Mouse (Mus musculus): ENCODE measurements around the gene Kbtbd12.

Gene Kbtbd12

DNA sequence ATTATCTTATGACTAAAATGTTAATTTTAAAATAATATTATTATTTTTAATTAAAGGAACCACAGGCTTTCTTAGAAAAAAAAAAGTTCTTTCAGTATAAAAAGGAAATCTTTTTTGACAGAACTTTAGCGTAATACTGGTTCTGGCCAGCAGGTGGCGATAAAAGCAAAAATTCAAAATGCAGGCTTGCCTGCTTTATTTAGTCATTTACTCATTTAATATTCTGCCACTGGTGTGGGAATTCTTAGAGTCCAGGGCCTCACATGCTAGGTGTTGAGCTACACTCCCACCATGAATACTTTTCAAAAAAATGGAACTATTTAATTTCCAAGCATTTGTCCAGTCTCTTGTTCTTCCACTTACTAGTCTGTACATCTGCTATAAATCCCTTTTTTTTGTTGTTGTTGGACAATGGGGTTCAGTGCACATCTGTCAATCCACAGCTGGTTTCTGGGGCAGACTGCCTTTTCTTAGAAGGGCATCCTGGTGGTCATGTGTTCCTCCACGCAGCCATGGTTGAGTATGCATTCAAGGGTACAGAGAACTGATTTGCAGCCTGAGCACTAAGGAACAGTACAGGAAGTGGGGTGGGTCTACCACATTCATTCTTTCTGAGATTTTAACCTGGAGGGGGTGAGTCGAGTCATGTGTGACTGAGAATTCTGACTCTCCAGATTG lies 88.5 kb downstream of the Kbtbd12 start:
- peak; percentile 52 for DNase-seq (ENCODE audit: low spot score)

DNA sequence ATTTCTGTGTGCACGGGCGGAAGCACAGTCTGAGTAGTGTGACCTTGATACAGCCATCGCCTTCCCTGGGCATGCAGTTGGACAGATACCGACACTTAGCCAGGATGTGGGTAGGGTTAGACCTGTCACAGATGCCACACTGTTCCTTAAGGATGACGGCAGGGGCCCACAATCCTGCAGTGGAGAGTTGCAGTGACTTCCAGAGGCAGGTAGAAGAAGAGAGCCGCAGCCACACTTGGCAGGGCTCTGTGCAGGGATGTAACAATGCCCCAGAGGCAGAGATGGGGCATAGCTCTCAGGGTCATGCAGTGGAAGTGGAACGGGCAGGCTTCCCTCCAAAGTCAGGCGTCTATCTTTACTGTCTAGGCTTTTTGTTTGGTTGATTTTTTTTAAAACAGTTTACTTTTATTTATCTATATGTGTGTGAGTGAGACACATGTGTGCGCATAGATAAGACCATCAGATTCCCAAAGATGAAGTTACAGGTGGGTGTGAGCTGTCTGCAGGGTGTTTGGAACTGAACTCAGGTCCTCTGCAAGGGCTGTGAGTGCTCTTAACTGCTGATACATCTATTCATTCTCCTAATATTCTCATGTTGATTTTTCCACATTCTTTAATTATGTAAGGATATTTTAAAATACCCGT lies 89.2 kb downstream of the Kbtbd12 start:
- no peak for DNase-seq (ENCODE audit: low spot score)

DNA sequence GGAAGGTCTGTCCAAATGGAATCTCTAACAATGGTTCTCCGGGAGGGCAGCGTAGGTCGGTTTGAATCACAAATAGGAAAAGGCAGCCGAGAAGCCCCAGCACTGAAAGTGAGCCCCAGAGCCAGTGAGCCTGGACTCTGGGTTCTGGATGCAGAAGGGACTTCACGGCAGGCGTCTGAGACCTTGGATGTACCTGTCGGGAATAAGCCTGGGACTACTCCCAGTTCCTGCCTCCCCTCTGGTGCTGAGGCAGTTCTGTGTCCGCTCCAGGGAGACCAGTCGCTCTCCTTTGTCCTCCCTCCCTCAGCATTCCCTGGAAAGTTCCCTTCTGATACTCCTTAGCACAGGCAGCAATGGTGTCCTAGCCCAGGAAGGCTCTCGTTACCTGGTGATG lies 92.4 kb downstream of the Kbtbd12 start:
- no peak for DNase-seq (ENCODE audit: low spot score)

DNA sequence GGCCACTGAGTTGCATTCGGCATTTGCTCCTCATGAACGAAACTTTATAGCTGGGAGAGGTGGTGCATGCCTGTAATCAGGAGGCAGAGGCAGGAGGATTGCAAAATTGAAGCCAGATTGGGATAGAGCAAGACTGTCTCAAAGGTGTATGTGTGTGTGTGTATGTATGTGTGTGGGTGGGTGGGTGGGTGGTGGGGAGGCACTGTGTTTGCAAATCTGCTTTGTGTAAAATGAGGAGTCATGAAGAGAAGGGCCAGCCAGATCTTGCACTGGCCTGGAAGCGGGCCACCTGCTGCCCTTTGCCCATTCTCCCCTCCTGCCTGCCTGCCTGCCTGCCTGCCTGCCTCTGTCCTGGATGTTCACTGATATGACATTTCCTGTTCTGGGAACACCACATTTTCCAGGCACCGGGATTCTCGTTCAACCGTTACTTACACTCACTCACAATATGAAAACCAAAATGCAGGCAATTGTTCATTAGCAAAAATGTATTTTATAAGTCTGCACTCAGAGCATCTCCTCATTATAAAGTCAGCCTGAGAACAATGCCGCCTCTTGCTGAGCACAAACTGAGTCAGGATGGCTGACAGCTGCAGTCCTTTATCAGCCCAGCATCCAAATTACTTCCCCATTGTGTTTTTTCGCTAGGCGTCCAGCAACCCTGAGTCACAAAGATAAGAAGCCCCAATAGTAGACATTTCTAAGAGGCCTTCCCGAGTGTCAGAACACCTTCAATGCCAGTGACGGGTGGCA lies 92.9 kb downstream of the Kbtbd12 start:
- no peak for DNase-seq (ENCODE audit: low spot score)

DNA sequence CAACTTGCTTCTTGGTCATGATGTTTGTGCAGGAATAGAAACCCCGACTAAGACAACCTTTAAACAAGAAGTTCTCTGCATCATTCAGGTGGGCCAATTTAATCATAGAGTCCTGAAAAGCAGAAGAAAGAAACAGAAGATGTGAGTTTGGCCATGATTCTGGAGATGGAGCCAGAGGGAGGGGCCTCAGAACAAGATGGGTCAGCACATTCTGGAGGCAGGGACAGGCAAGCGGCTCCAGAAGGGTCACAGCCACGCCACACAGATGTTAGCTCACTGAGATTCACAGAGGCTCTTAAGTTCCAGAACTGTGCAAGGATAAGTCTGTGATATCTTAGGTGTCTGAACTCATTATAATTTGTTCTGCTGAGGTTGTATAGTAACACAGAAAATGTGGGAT lies 93.5 kb downstream of the Kbtbd12 start:
- no peak for DNase-seq (ENCODE audit: low spot score)

DNA sequence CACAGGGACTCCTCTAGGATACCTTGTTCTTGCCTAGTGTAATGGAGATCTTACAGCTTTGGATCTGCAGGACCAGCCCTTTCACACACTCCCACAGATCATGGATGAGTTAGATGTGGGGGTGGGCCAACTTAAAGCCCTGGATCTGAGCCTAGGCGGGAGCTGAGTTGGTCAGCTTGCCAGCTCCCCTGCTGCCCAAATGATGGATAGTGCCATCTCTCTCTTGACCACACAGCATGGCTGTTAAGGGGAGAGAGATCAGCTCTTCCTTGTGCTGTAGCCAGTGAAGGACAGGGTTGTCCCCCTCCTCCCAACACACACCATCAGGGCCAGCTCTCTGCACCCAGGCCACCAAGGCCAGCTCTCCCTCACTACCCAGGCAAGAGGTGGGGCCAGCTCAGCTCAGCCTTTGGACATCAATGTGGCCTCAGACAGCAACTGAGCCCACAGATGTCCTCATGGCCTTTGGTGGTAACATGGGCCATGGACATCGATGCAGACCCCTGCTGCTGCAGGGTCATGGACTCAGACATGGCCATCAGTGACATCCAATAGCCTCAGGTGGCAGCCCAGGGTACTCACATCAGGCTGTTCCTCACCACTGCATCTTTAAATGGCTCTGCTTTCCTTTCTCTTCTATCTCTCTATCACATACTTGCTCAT lies 97.5 kb downstream of the Kbtbd12 start:
- no peak for DNase-seq (ENCODE audit: low spot score)

DNA sequence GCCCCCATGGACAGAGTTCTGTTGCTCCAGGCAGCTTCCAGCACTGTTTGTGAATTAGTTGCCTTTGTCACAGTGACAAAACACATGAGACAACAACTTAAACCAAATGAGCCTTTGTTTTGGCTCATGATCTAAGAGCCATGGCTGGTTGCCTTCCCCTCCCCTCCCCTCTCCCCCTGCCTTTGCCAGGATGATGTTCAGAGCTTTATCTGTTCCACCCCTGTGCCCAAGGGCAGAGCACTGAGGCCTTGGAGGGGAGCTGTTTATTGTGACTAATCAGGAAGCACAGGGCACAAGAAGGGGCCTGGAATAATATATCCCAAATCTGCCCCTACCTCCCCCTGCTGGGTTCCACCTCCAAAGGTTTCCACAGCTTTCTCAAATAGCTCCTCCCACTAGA lies 107.4 kb downstream of the Kbtbd12 start:
- no peak for DNase-seq (ENCODE audit: low spot score)

DNA sequence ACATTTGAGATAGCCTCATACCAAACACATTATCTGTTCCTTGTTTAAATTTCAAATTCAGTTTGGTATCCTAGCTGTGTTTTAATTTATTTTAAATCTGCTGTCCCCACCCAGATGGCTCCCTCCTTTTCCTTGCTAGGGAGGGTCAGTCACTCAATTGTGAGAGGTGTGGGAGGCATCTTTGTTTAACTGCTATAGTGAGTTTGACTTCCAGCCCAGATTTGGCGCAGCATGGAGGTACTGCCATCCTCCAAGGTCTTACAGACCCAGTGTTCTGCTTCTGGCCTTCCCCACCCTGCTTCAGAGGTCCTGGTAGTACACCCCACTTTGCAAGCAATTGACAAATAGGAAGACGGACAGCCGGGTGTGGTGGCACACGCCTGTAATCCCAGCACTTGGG lies 113.7 kb downstream of the Kbtbd12 start:
- no peak for DNase-seq (ENCODE audit: low spot score)

DNA sequence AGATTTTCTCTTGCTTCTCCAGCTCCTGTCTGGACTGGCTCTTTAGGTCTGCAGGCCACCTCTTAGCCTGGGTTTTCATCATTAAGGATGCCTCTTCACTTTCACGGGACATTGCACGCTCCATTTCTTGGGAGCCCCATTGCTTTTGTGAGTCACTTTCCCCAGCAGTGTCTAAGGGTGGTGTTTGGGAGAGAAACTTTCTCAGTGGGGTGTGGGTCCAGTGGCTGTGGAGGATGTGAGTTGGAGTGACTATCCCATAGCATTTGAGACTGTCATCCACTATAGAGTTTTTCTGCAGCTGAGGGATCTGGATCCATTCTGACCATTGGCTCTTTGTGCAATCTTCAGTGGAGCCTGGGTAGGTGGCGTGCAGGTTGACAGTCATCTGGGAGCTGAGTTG lies 114.3 kb downstream of the Kbtbd12 start:
- DNase-seq (ENCODE audit: low spot score) = no peak

DNA sequence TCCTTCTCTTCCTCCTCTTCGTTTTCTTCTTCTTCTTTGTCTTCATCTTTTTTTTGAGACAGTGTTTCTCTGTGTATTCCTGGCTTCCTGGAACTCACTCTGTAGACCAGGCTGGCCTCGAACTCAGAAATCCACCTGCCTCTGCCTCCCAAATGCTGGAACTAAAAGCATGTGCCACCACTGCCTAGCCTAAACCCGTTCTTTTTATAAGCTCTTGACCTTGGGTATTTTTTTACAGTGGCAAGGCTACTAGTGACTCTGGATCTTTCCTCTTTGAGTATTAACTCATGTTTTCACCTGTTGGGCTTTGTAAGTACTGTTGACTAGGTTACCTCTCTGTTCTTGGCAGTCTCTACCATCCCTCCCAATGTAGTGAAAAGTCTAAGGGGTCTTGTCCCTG lies 114.7 kb downstream of the Kbtbd12 start:
- DNase-seq (ENCODE audit: low spot score) = no peak

DNA sequence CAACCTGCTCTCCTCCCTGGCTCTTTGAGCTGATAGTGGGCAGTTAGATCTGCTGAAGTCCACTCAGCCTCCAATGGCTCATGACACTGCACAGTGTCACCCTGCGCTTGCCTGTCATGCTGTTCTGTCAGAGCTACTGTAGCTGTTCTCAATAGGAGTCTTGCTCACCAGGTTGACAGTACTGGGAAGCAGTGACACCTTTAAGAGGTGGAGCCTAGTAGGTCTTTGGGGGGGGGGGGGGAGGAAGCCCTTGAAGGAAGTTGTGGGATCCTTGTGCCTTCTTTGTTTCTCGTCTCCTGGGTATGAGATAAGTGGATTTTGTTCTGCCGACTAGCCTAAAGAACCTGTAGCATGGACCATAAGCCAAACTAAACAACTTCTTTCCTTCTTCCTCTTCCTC lies 115.1 kb downstream of the Kbtbd12 start:
- DNase-seq (ENCODE audit: low spot score) = no peak

DNA sequence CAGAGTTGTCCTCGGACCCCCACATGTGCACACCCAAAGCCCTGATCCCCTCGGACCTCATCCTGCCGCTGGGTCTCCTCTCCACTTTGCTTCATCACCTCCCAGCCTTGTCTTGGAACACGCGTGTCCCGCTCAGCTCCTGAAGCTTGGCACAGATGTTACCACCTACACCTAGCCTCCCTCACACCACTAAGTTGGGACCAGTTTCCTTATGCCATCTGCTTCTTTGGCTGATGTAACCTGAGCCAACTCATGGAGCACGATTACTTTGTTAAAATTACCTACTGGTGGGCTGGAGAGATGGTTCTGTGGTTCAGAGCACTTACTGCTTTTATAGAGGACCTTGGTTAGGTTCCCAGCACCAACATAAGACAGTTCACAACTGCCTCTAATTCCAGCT lies 115.9 kb downstream of the Kbtbd12 start:
- DNase-seq (ENCODE audit: low spot score) = no peak

DNA sequence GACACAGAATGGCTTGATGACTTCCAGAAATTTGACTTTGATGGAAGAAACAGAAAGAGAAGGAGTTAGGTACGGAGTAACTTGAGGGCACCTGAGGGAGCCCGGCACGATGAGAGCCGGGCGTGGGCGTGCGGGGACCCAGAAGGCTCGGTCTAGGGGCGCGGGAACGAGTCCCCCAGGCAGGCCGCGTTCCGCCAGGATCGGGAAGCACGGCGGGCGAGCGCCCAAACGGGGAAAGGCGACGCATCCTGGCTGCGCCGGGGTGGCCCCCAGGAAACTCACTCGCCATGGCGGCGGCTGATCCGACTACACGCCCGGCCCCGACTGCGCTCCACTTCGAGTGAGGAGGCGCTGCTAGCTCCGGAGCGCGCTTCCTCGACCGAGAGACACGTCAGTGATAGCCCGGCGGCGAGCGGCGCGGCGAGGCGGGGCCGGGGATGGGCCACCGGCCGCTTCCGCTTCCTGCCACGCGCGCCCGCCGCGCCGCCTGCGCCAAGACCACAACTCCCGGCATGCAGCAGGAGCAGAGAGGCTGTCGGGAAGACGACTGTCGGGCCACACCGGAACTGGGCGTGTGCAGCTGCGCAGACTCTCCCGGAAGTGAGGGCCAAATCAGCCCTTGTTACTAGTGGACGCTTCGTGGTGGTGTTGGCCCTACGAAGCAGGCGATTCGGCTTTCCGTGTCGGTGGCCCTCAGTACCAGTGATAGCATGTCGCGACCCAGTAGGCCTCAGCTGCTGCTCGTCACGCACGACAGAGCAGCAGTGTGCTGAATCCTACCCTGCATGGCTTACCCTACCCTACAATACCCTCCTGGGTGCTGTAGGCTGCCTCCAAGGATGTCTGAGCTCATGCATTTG lies 119.1 kb downstream of the Kbtbd12 start, which contains the start of gene Sec61a1:
TSS of gene Sec61a1 (minus strand) at position 502 of the 860 bp plus-strand sequence.
- DNase-seq (ENCODE audit: low spot score) = peak; percentile 77

DNA sequence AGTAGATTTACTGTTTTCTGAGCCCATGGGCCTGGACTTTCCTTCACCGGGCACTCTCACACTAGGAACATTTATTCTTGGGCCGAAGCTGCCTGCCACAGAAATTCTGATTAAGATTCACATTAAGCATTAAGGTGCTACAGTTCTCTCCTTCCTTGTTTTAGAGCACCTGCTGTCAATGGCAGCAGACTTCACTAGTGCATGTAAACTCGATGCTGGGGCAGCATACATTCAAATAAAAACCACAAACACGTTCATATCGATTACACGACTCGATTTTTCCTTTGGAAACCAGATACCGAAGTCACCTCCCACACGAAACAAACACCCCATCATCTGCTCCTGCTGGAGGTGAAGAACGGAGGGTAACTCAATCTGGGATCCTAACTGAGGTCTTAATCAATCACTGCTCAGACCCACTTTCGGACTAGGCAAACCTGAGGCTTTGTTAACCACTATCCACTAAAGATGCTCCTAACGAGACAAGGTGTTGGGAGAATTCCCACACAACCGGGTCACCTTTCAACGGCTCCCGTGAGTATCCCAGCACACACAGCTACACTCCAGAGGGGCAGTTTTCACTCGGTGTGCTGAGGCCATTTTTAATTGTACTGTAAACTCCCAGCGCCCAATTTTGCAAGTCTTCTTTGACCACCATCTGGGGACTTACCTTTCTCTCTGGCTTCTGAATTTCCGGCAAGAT lies 119.9 kb downstream of the Kbtbd12 start:
- DNase-seq (ENCODE audit: low spot score) = no peak

DNA sequence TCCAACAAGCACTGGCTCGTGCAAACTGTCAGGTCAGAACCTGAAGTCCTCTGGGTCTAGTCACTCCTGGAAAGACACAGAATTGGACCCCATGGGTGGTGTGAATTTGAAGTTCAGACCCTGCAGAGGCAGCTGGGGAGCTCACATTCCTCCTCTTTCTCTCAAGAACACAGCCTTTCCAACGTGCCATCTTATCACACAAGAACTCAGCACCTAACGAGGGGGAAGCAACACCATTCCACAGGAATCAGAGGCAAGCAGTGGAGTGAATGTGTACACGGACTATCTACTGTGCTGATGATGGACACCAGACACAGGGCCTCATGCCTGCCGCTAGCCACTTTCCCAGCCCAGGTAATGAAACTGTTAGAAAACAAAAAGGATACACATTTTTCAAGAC lies 121.1 kb downstream of the Kbtbd12 start:
- no peak for DNase-seq (ENCODE audit: low spot score)

DNA sequence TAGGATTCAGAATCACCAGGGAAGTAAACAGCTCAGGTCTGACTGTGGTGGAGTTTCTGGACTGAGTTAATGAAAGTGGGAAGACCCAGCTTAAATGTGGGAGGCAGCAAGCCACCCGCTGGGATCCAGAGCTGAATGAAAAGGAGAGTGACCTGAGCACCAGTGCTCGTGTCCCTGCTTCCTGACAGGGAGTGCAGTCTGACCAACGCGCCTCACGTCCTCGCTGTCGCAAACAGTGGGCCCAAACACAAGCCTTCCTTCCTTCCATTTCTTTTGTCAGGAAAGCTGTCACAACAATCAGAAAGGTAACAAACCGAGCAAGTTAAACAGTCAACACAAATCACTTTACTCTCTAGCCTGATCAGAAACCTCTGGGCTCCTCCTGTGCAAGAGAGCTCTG lies 121.8 kb downstream of the Kbtbd12 start:
- DNase-seq (ENCODE audit: low spot score) = no peak

DNA sequence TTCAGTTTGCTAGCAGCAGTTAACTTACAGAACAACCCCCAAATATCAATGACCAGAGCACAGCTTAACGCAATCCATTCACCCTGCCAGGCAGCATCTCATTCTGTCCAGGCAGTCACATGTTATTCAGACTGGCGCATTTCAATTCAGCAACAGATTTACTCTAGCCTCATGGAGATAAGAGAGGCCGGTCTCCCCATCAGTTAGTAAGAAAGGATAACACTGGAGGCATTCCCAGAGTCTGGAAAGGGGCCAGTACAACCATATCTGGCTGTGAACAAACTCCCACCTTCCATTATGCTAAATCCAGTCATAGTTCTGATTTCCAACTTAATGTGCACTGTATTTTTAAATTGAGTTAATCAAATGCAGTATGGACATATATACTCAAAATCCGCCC lies 123.2 kb downstream of the Kbtbd12 start:
- no peak for DNase-seq (ENCODE audit: low spot score)

DNA sequence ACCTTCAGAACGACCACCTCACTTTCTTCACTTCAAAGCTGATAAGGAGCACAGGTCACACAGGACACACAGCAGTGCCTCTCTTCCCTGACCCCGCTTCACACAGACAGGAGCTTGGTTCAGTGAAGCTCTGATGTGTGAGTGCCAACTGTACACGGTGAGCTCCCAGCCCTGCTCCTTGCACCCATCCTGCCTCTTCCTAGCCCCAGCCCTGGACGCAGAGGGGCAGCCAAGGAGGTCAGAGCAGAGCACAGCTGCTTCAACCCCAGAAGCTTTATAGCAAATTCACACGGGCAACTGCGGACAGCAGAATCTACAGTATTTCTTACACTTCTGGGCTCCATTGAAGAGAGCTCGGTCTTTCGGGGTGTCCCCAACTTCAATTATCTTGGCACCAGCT lies 123.8 kb downstream of the Kbtbd12 start:
- DNase-seq (ENCODE audit: low spot score) = no peak

DNA sequence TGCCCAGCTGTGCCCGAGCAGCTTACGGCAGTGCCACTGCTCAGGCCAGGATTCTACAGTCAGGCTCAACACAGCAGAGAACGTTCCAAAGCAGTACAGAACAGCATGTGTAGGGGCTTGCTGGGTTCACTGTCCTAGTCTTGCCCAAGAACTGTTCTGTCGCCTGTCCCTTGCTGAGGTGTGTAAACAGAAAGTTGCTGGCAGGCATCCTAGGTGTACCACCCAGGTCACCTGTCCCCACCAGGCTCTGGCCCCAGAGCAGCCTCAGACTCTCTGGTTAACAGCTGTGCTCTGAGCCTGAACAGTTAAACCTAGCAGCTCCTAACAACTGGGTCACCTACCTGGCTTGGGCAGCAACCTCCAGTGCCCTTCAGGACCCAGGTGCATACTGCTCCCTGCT lies 134.7 kb downstream of the Kbtbd12 start:
- no peak for DNase-seq (ENCODE audit: low spot score)

DNA sequence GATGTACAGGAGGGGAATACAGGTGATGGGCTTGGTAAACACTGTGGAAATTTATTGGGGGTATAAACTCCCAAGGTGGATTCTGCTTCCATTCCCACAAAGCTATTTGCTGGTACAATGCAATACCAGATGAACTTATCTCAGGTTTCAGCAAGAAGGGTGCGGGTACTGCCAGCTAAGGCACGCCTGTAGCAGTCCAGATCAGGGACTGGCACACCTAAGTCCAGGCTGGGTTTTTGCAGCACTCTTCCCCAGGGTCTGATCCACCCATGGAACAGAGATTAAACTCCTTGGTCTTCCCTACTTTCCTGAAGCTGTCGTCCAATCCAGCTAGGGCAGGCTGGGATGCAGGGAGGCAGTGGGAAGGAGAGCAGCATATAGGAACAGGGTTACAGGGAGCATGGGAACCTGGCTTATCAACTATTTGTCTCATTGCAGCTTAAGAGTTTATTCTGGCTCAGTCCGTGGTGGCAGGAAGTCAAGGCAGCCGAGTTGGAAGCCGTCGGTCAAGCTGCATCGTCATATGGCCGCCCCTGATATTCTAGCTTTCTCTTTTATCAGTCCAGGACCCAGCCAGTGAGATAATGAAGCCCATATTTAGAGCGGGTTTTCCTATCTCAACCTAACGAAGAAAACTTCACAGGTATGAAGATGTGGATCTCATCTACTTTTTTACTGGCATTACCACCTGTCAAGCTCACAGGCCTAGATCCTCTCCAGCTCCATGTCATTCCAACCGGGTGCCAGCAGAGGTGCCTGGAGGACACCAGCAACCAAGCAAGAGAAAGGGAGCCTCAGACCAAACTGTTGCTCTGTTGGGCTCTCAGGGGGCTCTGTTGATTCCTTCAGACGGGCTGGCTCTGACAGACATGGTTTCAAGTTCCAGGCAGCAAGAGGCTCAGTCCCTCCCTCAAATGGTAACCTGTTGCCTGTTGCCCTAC lies 135.4 kb downstream of the Kbtbd12 start:
- DNase-seq (ENCODE audit: low spot score) = no peak
